In genomic region chr8:119923259-119923658, GRCm38 (mm10) we compare ENCODE assay signal across 22 mouse cellular contexts. TPM values are rescaled to one million over a fixed set of nuclear protein-coding genes. Genes with fewer than 3 reads are reported as not detected.
"Had no signal": no experiment of that assay in that cellular context is flagged by ENCODE, and none has a peak within 500 bp of the region (broad histone marks: within the 10 kb centered on the region; RNA-seq: fewer than 3 reads in every experiment).

No protein-coding gene starts in this region.

- H3K9ac ChIP-seq: kidney, embryonic 15.5 days; liver, embryonic 15.5 days; lung, embryonic 15.5 days; midbrain, embryonic 13.5 days; neural tube, embryonic 12.5 days; stomach, embryonic 15.5 days had no signal

- H3K36me3 ChIP-seq: stomach, embryonic 15.5 days had no signal

- ATAC-seq: midbrain, embryonic 13.5 days had no signal

- H3K27ac ChIP-seq: kidney, embryonic 15.5 days; left cerebral cortex, adult 2 months; lung, embryonic 15.5 days; midbrain, embryonic 10.5 days; midbrain, embryonic 13.5 days; neural tube, embryonic 12.5 days; stomach, embryonic 15.5 days had no signal

- H3K4me3 ChIP-seq: kidney, embryonic 15.5 days; left cerebral cortex, adult 2 months; liver, embryonic 15.5 days; lung, embryonic 15.5 days; megakaryocyte, embryonic 14.5 days; midbrain, embryonic 10.5 days; midbrain, embryonic 13.5 days; neural tube, embryonic 12.5 days; stomach, embryonic 15.5 days had no signal

- H3K4me2 ChIP-seq: kidney, embryonic 15.5 days; liver, embryonic 15.5 days; lung, embryonic 15.5 days; midbrain, embryonic 13.5 days; neural tube, embryonic 12.5 days; stomach, embryonic 15.5 days had no signal

- DNase-seq: kidney, adult 8-10 months; kidney, postnatal 10 days; kidney, postnatal 36 days; layer of hippocampus, postnatal 36 days; lung, adult 18-20 months; lung, postnatal 10 days; lung, postnatal 36 days; retina, postnatal 1 day; right cerebral cortex, postnatal 25 days; spleen, adult 18-20 months; thymus, postnatal 25 days had no signal

- H3K27me3 ChIP-seq: kidney, embryonic 15.5 days; liver, embryonic 15.5 days; lung, embryonic 15.5 days; megakaryocyte, embryonic 14.5 days; midbrain, embryonic 13.5 days; neural tube, embryonic 12.5 days; stomach, embryonic 15.5 days had no signal

- H3K9me3 ChIP-seq: kidney, embryonic 15.5 days; liver, embryonic 15.5 days; lung, embryonic 15.5 days; megakaryocyte, embryonic 14.5 days; midbrain, embryonic 10.5 days; midbrain, embryonic 13.5 days; neural tube, embryonic 12.5 days; stomach, embryonic 15.5 days had no signal

RNA-seq across cellular contexts. Expression of gene Gm20388, which starts 12.6 kb away (rescaled TPM):
- polyA plus RNA-seq: limb, embryonic 11.5 days; liver, embryonic 15.5 days; neural tube, embryonic 12.5 days; stomach, embryonic 15.5 days; thymus, postnatal 0 days had no signal
